Mouse (Mus musculus) cerebellum, adult 2 months (tissue): ENCODE data around the gene Mrnip.

Experiments
- CTCF ChIP-seq: fragments of 200-500 bp; IDR thresholded peaks from 2 replicates; pipeline ENCODE4 v1.5.1; 2011; ENCODE audit warnings: low read depth, mild to moderate bottlenecking, control low read depth, low read length, moderate library complexity, borderline replicate concordance; ENCODE audit not compliant: insufficient read depth
- POLR2A ChIP-seq: fragments of 200-500 bp; IDR thresholded peaks from 2 replicates; pipeline ENCODE4 v1.6.1; 2011; ENCODE audit warnings: low read length, control low read depth, borderline replicate concordance; ENCODE audit not compliant: insufficient read depth

- TF ChIP-seq CTCF, result no peak
- TF ChIP-seq POLR2A, result no peak
Measured at GRCm38 (mm10) chr11:50194070-50194469, 19.8 kb downstream of the Mrnip start.
